Mouse (Mus musculus) thymus, adult 2 months (tissue): ENCODE measurements around the gene Psmd13.

Source experiments
- CTCF ChIP-seq: fragments of 200-500 bp; IDR thresholded peaks from 2 replicates; pipeline ENCODE4 v1.5.1; 2012; ENCODE audit warnings: mild to moderate bottlenecking, control low read depth, low read length, moderate library complexity, borderline replicate concordance; ENCODE audit not compliant: control insufficient read depth, poor library complexity, insufficient read depth; ENCODE audit errors: extremely low read depth
- POLR2A ChIP-seq: fragments of 200-500 bp; IDR thresholded peaks from 2 replicates; pipeline ENCODE4 v1.6.1; 2012; ENCODE audit warnings: mild to moderate bottlenecking, low read length, control low read depth, moderate library complexity; ENCODE audit not compliant: control insufficient read depth, poor library complexity, insufficient read depth; ENCODE audit errors: extremely low read depth

- TF ChIP-seq POLR2A (no peak), CTCF (peak; percentile 80; the same call in 1 of the 2 replicates)
Observed at GRCm38 (mm10) chr7:140844905-140845665, 36.7 kb upstream of the Psmd13 start, which contains the start of gene Scgb1c1.
